Mouse (Mus musculus) thymus, adult 2 months (tissue): ENCODE measurements around the gene Ndufa11. TPM values are rescaled to one million over a fixed set of nuclear protein-coding genes. Genes with fewer than 3 reads are reported as not detected.
A peak's percentile ranks its signal among the peaks of the same experiment; 100 is the strongest.

ENCODE experiments used
- DNase-seq: peaks from one replicate; pipeline ENCODE4 v3.0.0; 2021
- H3K27ac ChIP-seq: fragments of 200-500 bp; 2 replicates; pipeline ENCODE4 v1.5.1; 2012; ENCODE audit warnings: low read length, control low read depth; ENCODE audit not compliant: control insufficient read depth, insufficient read depth
- H3K27me3 ChIP-seq: fragments of 200-500 bp; 2 replicates; pipeline ENCODE4 v1.6.1; 2012; ENCODE audit warnings: mild to moderate bottlenecking, low read length, moderate library complexity, mixed read lengths; ENCODE audit not compliant: control insufficient read depth, insufficient read depth
- H3K36me3 ChIP-seq: fragments of 200-500 bp; 2 replicates; pipeline ENCODE4 v1.6.1; 2012; ENCODE audit warnings: mild to moderate bottlenecking, low read length, moderate library complexity; ENCODE audit not compliant: control insufficient read depth, insufficient read depth
- H3K4me1 ChIP-seq: fragments of 200-500 bp; replicated peaks from 2 replicates; pipeline ENCODE4 v1.6.1; 2012; ENCODE audit warnings: low read length; ENCODE audit not compliant: control insufficient read depth, insufficient read depth
- H3K4me3 ChIP-seq: fragments of 200-500 bp; 2 replicates; pipeline ENCODE4 v1.5.1; 2012; ENCODE audit warnings: mild to moderate bottlenecking, low read length, control low read depth, moderate library complexity; ENCODE audit not compliant: control insufficient read depth, insufficient read depth
- CTCF ChIP-seq: fragments of 200-500 bp; IDR thresholded peaks from 2 replicates; pipeline ENCODE4 v1.5.1; 2012; ENCODE audit warnings: mild to moderate bottlenecking, control low read depth, low read length, moderate library complexity, borderline replicate concordance; ENCODE audit not compliant: control insufficient read depth, poor library complexity, insufficient read depth; ENCODE audit errors: extremely low read depth
- POLR2A ChIP-seq: fragments of 200-500 bp; IDR thresholded peaks from 2 replicates; pipeline ENCODE4 v1.6.1; 2012; ENCODE audit warnings: mild to moderate bottlenecking, low read length, control low read depth, moderate library complexity; ENCODE audit not compliant: control insufficient read depth, poor library complexity, insufficient read depth; ENCODE audit errors: extremely low read depth
- WGBS: fragments of 180-500 bp; shearing (Covaris S2); methylation state at CpG from one replicate; pipeline ENCODE4 v1.1.7; 2018; 5-methylcytosine and 5-hydroxymethylcytosine counted together
- polyA plus RNA-seq: library from polyadenylated mRNA; depleted of rRNA; stranded (reverse); fragments of >200 nt; gene quantifications from 2 replicates; pipeline ENCODE4 v1.2.3, GENCODE M21; 2012

Gene Ndufa11
- polyA plus RNA-seq, 1 experiment, result 855 TPM

DNA sequence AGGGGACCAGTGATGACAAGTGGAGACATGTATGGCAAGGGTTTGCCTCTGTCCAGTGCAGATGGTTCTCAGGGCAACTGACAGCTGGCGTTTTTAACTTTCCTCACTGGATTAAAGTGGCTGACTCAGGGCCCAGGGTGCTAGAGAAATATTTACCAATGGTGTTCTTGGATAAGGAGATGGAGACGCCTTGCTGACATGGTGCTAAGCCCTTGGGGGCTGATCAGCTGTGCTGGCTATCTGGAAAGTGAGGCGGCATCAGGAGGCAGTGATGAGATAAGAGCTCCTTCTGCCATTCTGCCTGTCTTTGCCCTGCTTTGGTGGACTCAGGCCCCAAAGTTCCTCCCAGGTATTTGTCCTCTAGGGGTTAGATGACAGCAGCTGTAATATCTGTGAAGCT lies 34.7 kb upstream of the Ndufa11 start:
- DNase-seq, result no peak
- no peak for TF ChIP-seq CTCF
- no peak for TF ChIP-seq POLR2A
- Histone ChIP-seq H3K27me3 (no peaks in the 10 kb centered on the region), H3K27ac (peak overlapping the region; percentile 15; the same call in 1 of the 2 replicates), H3K36me3 (peaks cover 20% of the 10 kb centered on the region), H3K4me3 (no peak overlapping the region), H3K4me1 (peaks cover 16% of the 10 kb centered on the region)
- 94% methylated on average over 3 of the region's 3 CpGs for WGBS

DNA sequence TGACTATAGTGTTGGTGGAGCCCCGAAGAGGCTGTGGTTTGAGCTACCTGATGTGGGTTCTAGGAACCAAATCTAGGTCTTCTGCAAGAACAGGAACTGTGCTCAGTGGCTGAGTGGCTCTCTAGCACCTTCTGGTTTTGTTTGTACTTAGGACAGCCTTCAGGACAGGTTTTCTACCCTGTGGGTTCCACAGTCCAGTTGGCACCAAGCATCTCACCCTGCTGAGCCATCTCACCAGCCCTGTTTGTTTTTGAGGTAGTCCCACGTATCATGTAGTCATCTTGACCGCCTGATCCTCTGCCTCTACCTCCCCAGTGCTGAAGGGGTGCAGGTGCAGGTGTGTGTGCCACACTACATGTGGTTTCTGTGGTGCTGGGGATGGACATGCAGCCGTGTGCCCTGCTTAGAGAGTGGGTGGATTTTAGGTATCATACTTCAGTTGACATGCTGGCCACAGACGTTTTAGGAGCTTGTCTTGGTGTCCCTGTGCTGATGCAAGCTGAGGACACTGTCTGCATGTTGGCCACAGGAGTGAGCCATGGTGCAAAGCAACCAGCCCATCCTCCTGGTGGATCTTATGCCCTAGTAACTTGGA lies 33.9 kb upstream of the Ndufa11 start:
- 44% methylated on average over 5 of the region's 5 CpGs for WGBS

DNA sequence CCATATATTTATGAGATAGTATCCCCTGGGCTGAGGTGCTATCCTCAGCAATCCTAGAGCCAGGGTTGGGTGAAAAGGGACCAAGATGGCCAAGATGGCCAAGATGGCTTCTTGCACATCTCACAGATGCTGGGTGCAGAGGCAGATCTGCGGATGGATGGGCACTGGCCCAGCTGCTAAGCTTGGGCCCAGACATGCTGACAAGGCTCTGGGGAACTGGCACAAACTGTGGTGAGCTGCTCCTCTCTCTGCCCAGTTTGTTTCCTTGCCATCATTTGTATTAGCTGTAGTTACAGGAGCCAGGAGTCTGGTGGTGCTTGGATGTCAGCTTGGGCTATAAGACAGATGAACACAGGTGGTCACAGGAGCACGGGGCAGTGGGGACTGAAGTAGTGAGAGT lies 32.9 kb upstream of the Ndufa11 start:
- Histone ChIP-seq H3K36me3 (peaks cover 27% of the 10 kb centered on the region), H3K27me3 (no peaks in the 10 kb centered on the region), H3K4me1 (peaks cover 16% of the 10 kb centered on the region), H3K27ac (no peak overlapping the region), H3K4me3 (no peak overlapping the region)
- TF ChIP-seq CTCF (no peak), POLR2A (no peak)
- DNase-seq, result no peak
- 94% methylated on average over 2 of the region's 2 CpGs for WGBS

More for the DNA sequence above, 33.9 kb upstream of the Ndufa11 start:
- DNase-seq, result peak; percentile 33
- Histone ChIP-seq H3K4me3 (no peak overlapping the region), H3K4me1 (peaks cover 16% of the 10 kb centered on the region), H3K27me3 (no peaks in the 10 kb centered on the region), H3K36me3 (peaks cover 27% of the 10 kb centered on the region), H3K27ac (peak overlapping the region; percentile 21; the same call in 1 of the 2 replicates)
- TF ChIP-seq POLR2A, result no peak
- no peak for TF ChIP-seq CTCF

DNA sequence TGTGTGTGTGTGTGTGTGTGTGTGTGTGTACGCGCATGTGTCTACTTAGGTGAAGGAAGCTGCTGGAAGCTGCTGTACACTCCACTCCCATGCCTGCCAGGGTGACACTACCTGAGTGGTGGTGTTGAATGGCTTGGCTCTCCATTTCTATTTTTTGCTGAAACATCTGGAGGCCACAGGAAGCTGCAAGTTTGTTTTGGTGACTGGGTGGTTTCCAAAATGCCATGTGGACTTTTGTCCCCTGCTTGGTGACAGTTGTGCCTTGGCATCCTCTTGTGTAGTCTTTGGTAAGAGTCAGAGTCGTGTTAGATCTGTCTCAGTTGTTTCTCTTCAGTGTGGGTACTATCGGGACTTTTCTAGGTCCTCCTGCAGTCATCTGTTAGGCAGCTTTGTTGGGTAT lies 30.8 kb upstream of the Ndufa11 start:
- Histone ChIP-seq H3K4me3 (no peak overlapping the region), H3K27ac (no peak overlapping the region), H3K4me1 (peaks cover 16% of the 10 kb centered on the region), H3K36me3 (peaks cover 31% of the 10 kb centered on the region), H3K27me3 (no peaks in the 10 kb centered on the region)
- WGBS, result 95% methylated on average over 4 of the region's 4 CpGs
- DNase-seq, result no peak
- no peak for TF ChIP-seq CTCF
- no peak for TF ChIP-seq POLR2A

DNA sequence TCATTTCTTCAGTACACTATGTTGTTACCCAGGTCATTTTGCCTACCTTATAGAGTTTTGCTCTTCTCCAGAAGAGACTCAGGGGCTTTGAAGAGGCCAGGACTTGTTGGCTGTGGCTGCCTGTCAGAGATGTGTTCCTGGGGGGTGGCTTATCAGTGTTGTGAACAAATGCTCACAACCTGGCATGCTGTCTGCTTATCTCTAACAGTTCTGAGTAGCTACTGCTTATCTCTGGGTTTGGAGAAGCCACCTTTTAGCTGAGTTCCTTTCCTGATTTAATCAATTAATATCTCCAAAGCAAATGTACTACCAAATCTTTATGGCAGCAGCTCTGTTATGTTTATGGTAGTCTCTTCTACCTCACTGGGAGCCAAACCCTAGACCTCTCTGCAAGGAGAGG lies 29.5 kb upstream of the Ndufa11 start:
- H3K36me3 ChIP-seq, result peaks cover 43% of the 10 kb centered on the region
- DNase-seq, result no peak
- TF ChIP-seq CTCF (no peak), POLR2A (no peak)
- peaks cover 8% of the 10 kb centered on the region for H3K4me1 ChIP-seq
- H3K27ac ChIP-seq, result no peak overlapping the region
- no peaks in the 10 kb centered on the region for H3K27me3 ChIP-seq
- H3K4me3 ChIP-seq, result no peak overlapping the region

DNA sequence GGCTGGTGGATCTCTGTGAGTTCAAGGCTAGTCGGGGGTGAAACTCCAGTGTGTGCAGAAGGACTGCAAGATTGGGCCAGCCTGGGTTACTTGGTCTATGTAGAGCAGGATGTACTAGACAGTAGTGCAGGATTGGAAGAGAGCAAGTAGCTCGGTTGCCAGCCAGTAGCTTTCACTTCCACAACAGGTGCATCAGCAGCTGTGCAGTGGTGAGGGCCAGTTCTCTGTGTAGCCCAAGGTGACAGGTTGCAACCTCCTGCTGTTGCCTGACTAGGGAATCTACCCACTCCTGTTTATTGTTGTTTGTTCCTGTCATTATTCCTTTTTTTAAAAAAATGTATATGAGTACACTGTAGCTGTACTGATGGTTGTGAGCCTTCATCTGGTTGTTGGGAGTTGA lies 28.9 kb upstream of the Ndufa11 start:
- H3K36me3 ChIP-seq, result peaks cover 45% of the 10 kb centered on the region
- H3K4me1 ChIP-seq, result peaks cover 3% of the 10 kb centered on the region
- TF ChIP-seq CTCF, result no peak
- DNase-seq, result no peak
- WGBS, result 75% methylated on average over 2 of the region's 2 CpGs
- H3K27ac ChIP-seq, result no peak overlapping the region
- H3K27me3 ChIP-seq, result no peaks in the 10 kb centered on the region
- H3K4me3 ChIP-seq, result no peak overlapping the region

DNA sequence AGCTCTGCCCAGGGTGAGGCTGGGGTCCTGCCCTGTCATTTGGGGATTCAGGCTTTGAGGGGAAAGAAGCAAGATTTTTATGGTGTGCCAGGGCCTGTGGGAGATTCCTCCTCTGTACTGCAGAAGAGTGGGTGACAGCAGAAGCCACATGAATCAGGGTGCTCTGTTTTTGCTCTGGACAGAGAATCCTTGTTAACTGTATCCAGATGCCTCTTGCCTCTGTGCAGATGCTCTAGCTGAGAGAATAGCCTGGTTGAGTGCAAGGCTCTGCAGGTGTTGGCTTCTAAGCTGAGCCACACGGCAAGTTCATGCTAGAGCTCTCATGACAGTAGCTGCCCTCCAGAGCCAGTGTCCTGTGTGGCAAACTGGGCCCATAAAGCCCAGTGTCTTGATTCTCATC lies 24.2 kb upstream of the Ndufa11 start:
- 67% methylated on average over 1 of the region's 1 CpGs for WGBS
- TF ChIP-seq CTCF (no peak), POLR2A (no peak)
- Histone ChIP-seq H3K27me3 (no peaks in the 10 kb centered on the region), H3K27ac (no peak overlapping the region), H3K4me1 (no peaks in the 10 kb centered on the region), H3K4me3 (no peak overlapping the region), H3K36me3 (peaks cover 55% of the 10 kb centered on the region)
- no peak for DNase-seq
